Mouse (Mus musculus) central nervous system, embryonic 18 days (tissue): Measurements from ENCODE around the gene Olfr638. TPM values are rescaled to one million over a fixed set of nuclear protein-coding genes. Genes with fewer than 3 reads are reported as not detected.

Source experiments
- polyA plus RNA-seq: library from polyadenylated mRNA; depleted of rRNA; stranded (reverse); fragments of >200 nt; gene quantifications from 2 replicates; pipeline ENCODE4 v1.2.3, GENCODE M21; 2012; rRNA removed

Olfr638 gene
- not detected in 2 replicates for polyA plus RNA-seq

DNA sequence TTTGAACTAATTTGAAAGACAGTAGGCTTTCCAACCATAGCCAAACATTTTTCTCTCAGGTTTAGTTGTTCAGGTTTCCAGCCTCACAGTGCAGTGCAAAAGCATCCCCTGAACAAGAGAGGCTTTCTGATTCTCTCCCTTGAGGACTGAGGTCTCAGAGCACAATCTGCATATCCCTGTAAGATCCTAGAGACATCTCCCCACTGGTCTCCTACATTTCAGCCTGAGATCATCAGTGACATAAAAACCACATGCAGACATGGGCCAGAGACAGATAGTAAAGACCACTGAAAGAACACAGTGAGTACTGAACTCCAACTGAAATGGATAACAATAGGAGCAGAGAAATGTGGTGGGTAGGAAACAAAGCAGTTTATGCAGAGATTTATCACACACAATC lies at the start of gene Olfr638:
Gene Olfr638, plus strand, starts transcription at position 301 of the 400 bp plus-strand sequence.

GRCm38 (mm10) chr7:103970852-103971251 lies 27.7 kb upstream of the Olfr638 start, which contains the start of gene Olfr635:
Gene Olfr635, plus strand, starts transcription at chr7:103971152.

GRCm38 (mm10) chr7:104017203-104017602 lies 18.7 kb downstream of the Olfr638 start, which contains the start of gene Olfr639:
Gene Olfr639, minus strand, starts transcription at chr7:104017303.

DNA sequence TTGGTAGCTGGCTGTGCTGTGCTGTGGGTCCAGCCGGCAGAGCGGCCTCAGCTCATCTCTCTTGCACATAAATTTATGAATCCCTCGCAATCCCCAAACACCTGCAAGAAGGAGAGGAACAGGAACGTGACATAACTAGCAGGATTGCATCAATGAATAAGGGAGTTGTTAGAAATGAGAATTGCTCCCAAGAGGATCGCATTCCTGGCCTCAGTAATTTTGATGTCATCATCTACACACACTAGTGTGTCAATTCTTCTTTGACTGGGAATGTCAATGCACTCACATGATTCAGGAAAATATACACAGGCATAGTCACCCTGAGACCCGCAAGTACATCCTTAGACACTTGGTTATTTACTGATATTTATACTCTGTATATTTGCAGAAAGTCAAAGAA lies 26.9 kb downstream of the Olfr638 start, which contains the start of gene Olfr640:
Gene Olfr640, minus strand, starts transcription at position 101 of the 400 bp plus-strand sequence.

DNA sequence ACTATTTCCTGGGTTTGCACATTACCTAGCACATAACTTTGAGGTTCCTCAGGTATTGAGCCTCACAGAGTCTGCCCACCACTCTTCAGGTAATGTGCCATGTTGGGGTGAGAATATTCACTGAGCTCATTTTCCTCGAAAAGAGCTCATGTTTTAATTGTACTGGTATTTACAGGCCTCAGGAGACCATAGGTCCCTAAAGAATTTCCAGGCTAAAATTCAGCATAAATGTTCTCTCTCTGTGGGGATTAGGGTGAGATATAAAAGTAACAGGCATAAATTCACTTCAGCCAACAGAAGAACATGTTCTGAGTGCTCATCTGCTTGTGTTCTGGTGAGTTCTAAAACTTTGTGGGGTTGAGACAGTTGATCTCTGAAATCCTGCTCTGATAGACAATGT lies 36.6 kb downstream of the Olfr638 start, which contains the start of gene Olfr641:
Gene Olfr641, plus strand, starts transcription at position 301 of the 400 bp plus-strand sequence.

GRCm38 (mm10) chr7:104052566-104052965 lies 54.0 kb downstream of the Olfr638 start, which contains the start of gene Olfr642:
Gene Olfr642, minus strand, starts transcription at chr7:104052666.

Other genes with a start within 250 kb of the Olfr638 start
- not detected in 2 replicates for gene Olfr630, start 241.4 kb upstream of the Olfr638 start, polyA plus RNA-seq
- not detected in 2 replicates for gene Olfr69, start 227.2 kb upstream of the Olfr638 start, polyA plus RNA-seq
- not detected in 2 replicates for gene Olfr68, start 219.0 kb upstream of the Olfr638 start, polyA plus RNA-seq
- not detected in 2 replicates for gene Olfr67, start 206.9 kb upstream of the Olfr638 start, polyA plus RNA-seq
- 211 and 248 TPM in 2 replicates for gene Hbb-bt, start 184.8 kb upstream of the Olfr638 start, polyA plus RNA-seq
- gene Hbb-bs, start 170.7 kb upstream of the Olfr638 start, polyA plus RNA-seq, result 1,468 and 1,656 TPM in 2 replicates
- not detected in 2 replicates for gene Hbb-bh2, start 158.2 kb upstream of the Olfr638 start, polyA plus RNA-seq
- gene Hbb-bh1, start 155.6 kb upstream of the Olfr638 start, polyA plus RNA-seq, result not detected in 2 replicates
- gene Hbb-y, start 145.5 kb upstream of the Olfr638 start, polyA plus RNA-seq, result 1.0 and 1.8 TPM in 2 replicates
- gene Olfr66, start 112.5 kb upstream of the Olfr638 start, polyA plus RNA-seq, result not detected in 2 replicates
- not detected in 2 replicates for gene Olfr64, start 104.3 kb upstream of the Olfr638 start, polyA plus RNA-seq
- gene Olfr65, start 95.3 kb upstream of the Olfr638 start, polyA plus RNA-seq, result not detected in 2 replicates
- gene Olfr631, start 69.9 kb upstream of the Olfr638 start, polyA plus RNA-seq, result not detected in 2 replicates
- 0.03 TPM in 1 of 2 replicates, not detected in the other for gene Olfr632, start 64.4 kb upstream of the Olfr638 start, polyA plus RNA-seq
- gene Olfr633, start 54.3 kb upstream of the Olfr638 start, polyA plus RNA-seq, result not detected in 2 replicates
- gene Olfr635, start 27.6 kb upstream of the Olfr638 start, polyA plus RNA-seq, result not detected in 2 replicates
- 0.01 TPM in 1 of 2 replicates, not detected in the other for gene Olfr639, start 18.6 kb downstream of the Olfr638 start, polyA plus RNA-seq
- gene Olfr640, start 26.8 kb downstream of the Olfr638 start, polyA plus RNA-seq, result not detected in 2 replicates
- gene Olfr641, start 36.7 kb downstream of the Olfr638 start, polyA plus RNA-seq, result not detected in 2 replicates
- not detected in 2 replicates for gene Olfr642, start 53.9 kb downstream of the Olfr638 start, polyA plus RNA-seq
- not detected in 2 replicates for gene 4930516K23Rik, start 62.7 kb downstream of the Olfr638 start, polyA plus RNA-seq
- gene Olfr644, start 73.1 kb downstream of the Olfr638 start, polyA plus RNA-seq, result not detected in 2 replicates
- not detected in 2 replicates for gene Olfr645, start 86.7 kb downstream of the Olfr638 start, polyA plus RNA-seq
- gene Olfr646, start 106.1 kb downstream of the Olfr638 start, polyA plus RNA-seq, result not detected in 2 replicates
- not detected in 2 replicates for gene Ubqln5, start 131.1 kb downstream of the Olfr638 start, polyA plus RNA-seq
- gene Olfr643, start 138.7 kb downstream of the Olfr638 start, polyA plus RNA-seq, result not detected in 2 replicates
- not detected in 2 replicates for gene Ubqln3, start 144.5 kb downstream of the Olfr638 start, polyA plus RNA-seq
- not detected in 2 replicates for gene Ubqlnl, start 151.8 kb downstream of the Olfr638 start, polyA plus RNA-seq
- 0.17 TPM in 1 of 2 replicates, not detected in the other for gene Olfm5, start 166.1 kb downstream of the Olfr638 start, polyA plus RNA-seq
- 0.17 and 0.18 TPM in 2 replicates for gene Olfr648, start 184.6 kb downstream of the Olfr638 start, polyA plus RNA-seq
- gene Olfr649, start 197.2 kb downstream of the Olfr638 start, polyA plus RNA-seq, result not detected in 2 replicates
- 0.39 and 0.59 TPM in 2 replicates for gene Trim6, start 220.0 kb downstream of the Olfr638 start, polyA plus RNA-seq
- 2.1 and 3.1 TPM in 2 replicates for gene Trim34a, start 245.7 kb downstream of the Olfr638 start, polyA plus RNA-seq